Mouse (Mus musculus) cerebellum, adult 2 months (tissue): ENCODE measurements at regions not wholly inside any gene's neighbourhood (a gene's known extent, or its start where the extent isn't known, plus 50 kb on each side); places are given as distances from the start of the nearest gene placed in this dataset.

ENCODE experiments used
- DNase-seq, 2 experiments: peaks; one replicate each; pipeline ENCODE4 v3.0.0; 2021
- H3K27ac ChIP-seq: fragments of 200-500 bp; 2 replicates; pipeline ENCODE4 v1.5.1; 2012; ENCODE audit warnings: low read length, control low read depth, inconsistent platforms; ENCODE audit not compliant: insufficient read depth
- H3K27me3 ChIP-seq: fragments of 200-500 bp; 2 replicates; pipeline ENCODE4 v1.6.1; 2012; ENCODE audit warnings: inconsistent platforms, mild to moderate bottlenecking, low read length, moderate library complexity; ENCODE audit not compliant: control insufficient read depth, insufficient read depth
- H3K4me1 ChIP-seq: fragments of 200-500 bp; 2 replicates; pipeline ENCODE4 v1.6.1; 2011; ENCODE audit warnings: low read length; ENCODE audit not compliant: control insufficient read depth, insufficient read depth
- H3K4me3 ChIP-seq: fragments of 200-500 bp; replicated peaks from 2 replicates; pipeline ENCODE3; 2011; ENCODE audit warnings: mild to moderate bottlenecking, low read depth, low read length, control low read depth; ENCODE audit not compliant: insufficient read depth
- CTCF ChIP-seq: fragments of 200-500 bp; IDR thresholded peaks from 2 replicates; pipeline ENCODE4 v1.5.1; 2011; ENCODE audit warnings: low read depth, mild to moderate bottlenecking, control low read depth, low read length, moderate library complexity, borderline replicate concordance; ENCODE audit not compliant: insufficient read depth
- POLR2A ChIP-seq: fragments of 200-500 bp; IDR thresholded peaks from 2 replicates; pipeline ENCODE4 v1.6.1; 2011; ENCODE audit warnings: low read length, control low read depth, borderline replicate concordance; ENCODE audit not compliant: insufficient read depth
- WGBS: fragments of 180-500 bp; shearing (Covaris S2); methylation state at CpG from one replicate; pipeline ENCODE4 v1.1.7; 2018; 5-methylcytosine and 5-hydroxymethylcytosine counted together

DNA sequence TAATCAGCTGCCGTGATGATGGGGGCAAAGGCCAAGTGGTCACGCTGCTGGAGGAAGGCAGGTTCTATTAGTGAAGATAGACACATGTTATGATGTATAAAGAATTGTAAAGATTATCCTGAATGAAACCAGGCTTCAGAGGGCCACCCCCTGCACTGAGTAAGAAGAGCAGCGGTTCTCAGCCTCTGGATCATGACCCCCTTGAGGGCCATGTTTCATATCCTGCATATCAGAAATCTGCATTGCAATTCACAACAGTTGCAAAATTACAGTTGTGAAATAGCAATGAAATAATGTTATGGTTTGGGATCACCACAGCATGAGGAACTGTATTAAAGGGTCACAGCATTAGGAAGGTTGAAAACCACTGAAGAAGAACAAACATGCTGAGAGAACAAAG, 162.5 kb upstream of the Zranb2 start:
- Histone ChIP-seq H3K4me1 (no peaks in the 10 kb centered on the region), H3K27me3 (no peaks in the 10 kb centered on the region), H3K4me3 (no peak overlapping the region), H3K27ac (no peak overlapping the region)
- 91% methylated on average over 3 of the region's 3 CpGs for WGBS
- no peak for DNase-seq
- no peak for TF ChIP-seq CTCF
- TF ChIP-seq POLR2A = no peak

DNA sequence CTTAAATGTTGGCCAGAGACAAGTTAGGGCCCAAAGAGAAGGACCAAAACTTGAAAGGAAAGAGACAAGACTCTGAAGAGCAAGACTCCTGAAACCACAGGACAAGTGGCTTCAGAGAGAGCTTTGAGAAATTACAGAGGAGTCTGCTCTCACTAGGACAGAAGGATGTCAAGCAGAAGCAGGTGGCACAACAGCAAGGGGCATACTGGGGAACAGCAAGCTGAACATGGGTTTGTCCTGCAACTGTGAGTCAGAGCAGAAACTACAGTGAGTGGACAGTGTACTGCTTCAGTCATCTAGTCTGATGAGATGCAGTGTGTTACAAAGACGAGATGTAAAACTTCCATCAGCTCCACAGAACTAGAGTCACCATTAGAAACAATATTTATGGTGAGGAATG, 160.6 kb upstream of the Zranb2 start:
- DNase-seq = peak; percentile 47 to 68
- Histone ChIP-seq H3K4me3 (no peak overlapping the region), H3K27me3 (no peaks in the 10 kb centered on the region), H3K27ac (no peak overlapping the region), H3K4me1 (no peaks in the 10 kb centered on the region)
- no peak for TF ChIP-seq CTCF
- TF ChIP-seq POLR2A = no peak
- WGBS = 34% methylated on average over 1 of the region's 1 CpGs

DNA sequence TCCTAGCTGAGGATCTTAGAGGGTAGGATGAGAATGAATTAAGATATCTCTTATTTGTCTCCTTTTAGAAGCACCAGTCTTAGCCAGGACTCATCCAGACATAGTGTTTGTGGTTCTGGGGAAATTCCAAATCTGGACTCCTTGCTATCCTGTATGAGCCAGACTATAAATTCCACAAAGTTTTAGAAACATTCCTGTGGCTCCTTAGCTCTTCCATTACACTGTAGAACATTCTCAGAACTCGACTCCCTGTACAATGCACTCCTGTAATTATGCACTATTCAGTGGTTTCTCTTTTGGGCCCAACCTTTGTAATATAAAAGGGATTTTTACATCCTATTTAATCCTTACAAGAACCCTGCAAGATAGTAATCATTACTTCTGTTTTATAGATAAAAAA, 159.8 kb upstream of the Zranb2 start:
- DNase-seq = no peak
- no peak overlapping the region for H3K4me3 ChIP-seq
- no peak overlapping the region for H3K27ac ChIP-seq
- WGBS = 84% methylated on average over 1 of the region's 1 CpGs
- no peaks in the 10 kb centered on the region for H3K4me1 ChIP-seq
- no peaks in the 10 kb centered on the region for H3K27me3 ChIP-seq
- TF ChIP-seq CTCF = no peak
- TF ChIP-seq POLR2A = no peak

DNA sequence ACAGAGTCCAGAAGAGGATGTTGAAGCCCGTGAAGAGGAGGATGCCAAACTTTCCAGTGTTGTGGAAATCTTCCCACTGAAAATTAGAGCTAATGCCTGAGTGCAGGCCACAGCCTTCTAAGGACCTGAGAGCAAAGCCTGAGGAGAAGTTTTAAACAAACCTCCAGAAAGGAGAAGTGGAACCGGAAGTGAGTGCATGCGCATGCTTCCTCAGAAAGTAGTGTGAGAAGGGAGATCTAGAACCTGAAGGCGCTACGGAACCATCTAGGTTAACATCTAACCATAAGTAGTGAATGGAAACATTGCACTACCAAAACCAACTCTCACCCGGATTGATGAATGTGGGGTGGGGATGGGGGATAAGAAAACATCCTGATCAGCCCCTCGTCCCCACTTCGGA, 156.4 kb upstream of the Zranb2 start:
- WGBS = 97% methylated on average over 8 of the region's 8 CpGs
- TF ChIP-seq CTCF = no peak
- no peak for TF ChIP-seq POLR2A
- no peak for DNase-seq
- no peak overlapping the region for H3K4me3 ChIP-seq
- H3K27me3 ChIP-seq = no peaks in the 10 kb centered on the region
- no peak overlapping the region for H3K27ac ChIP-seq
- no peaks in the 10 kb centered on the region for H3K4me1 ChIP-seq

DNA sequence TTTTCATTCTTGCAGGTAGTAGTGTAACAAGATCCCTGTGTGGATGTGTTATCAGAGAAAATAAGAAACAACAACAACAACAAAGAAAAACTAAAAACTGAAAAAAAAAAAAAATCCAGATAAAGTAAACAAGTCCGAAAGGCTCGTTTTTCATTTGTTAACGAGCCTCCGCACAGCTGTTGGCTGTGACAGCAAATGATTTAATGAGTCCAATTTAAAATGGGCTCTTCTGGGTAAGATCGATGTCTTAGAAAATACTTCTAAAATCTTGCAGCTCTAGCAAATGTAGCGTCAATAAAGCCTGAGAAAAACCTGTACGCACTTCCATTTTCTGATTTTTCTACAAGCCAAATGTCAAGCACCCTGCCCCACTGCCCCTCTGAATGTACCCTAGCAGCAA, 155.8 kb upstream of the Zranb2 start:
- TF ChIP-seq POLR2A (no peak), CTCF (no peak)
- H3K4me3 ChIP-seq = no peak overlapping the region
- no peak for DNase-seq
- H3K27ac ChIP-seq = no peak overlapping the region
- WGBS = 89% methylated on average over 7 of the region's 7 CpGs
- H3K27me3 ChIP-seq = no peaks in the 10 kb centered on the region
- H3K4me1 ChIP-seq = no peaks in the 10 kb centered on the region

DNA sequence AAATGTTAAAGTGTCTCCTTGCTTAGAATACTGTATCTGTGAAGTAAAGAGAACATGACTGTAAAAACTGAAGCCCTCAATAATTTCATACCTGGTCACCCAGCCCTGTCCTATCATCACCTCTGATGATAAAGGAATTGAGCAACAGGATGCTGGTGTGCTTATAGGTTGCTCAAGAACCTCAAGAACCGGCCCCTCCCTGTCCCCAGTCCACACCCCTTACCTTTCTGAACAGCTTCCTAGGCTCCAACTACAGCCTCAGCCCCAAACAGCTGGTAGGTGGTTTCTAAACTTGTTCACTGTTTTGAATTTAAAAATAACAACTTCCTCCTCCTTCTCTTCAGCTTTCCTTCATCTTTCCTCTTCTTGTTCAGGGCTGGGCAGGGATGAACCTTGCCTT, 142.1 kb upstream of the Zranb2 start:
- TF ChIP-seq CTCF (no peak), POLR2A (no peak)
- WGBS = 84% methylated on average over 1 of the region's 1 CpGs
- Histone ChIP-seq H3K4me3 (no peak overlapping the region), H3K4me1 (no peaks in the 10 kb centered on the region), H3K27ac (no peak overlapping the region), H3K27me3 (no peaks in the 10 kb centered on the region)
- DNase-seq = no peak

DNA sequence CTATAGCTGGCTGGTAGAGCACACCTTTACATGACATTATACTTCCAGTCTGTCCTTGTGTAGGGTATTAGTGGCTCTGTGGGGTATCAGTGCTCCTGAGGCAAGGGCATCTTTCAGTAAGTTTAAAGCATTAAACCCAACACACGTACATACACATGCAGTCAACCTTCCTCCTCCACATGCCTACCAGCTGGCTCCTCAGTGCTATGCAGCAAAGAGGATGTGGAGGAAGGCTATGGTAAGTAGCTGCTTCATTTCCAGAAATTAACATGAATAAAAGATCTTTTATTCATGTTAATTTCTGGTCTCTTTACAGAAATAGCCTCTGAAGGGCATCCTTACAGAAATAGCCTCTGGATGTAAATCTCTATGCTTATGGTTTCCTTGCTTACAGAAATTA, 140.1 kb upstream of the Zranb2 start:
- TF ChIP-seq POLR2A (no peak), CTCF (no peak)
- H3K27ac ChIP-seq = no peak overlapping the region
- no peaks in the 10 kb centered on the region for H3K27me3 ChIP-seq
- no peak for DNase-seq
- no peak overlapping the region for H3K4me3 ChIP-seq
- WGBS = 70% methylated on average over 1 of the region's 1 CpGs
- H3K4me1 ChIP-seq = no peaks in the 10 kb centered on the region

DNA sequence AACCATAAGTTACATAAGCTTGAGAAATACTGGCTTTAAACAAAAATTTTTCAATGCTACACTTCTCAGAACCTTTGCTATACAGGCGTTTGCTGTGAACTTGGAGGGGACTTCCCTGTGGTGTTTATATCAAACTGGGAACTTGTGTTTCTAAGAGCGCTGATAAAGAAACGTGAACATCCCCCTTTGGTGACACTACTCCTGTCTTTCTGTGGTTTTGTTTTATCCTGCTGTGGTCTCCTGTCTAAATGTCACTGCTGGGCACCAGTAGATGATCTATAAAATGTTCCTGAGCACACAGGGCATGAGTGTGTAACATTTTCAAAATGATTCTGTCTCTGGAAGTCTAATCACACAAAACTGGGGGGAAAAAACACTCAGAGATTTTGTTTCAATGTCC, 134.1 kb upstream of the Zranb2 start:
- DNase-seq = no peak
- WGBS = 72% methylated on average over 3 of the region's 3 CpGs
- Histone ChIP-seq H3K27ac (no peak overlapping the region), H3K4me3 (no peak overlapping the region), H3K4me1 (no peaks in the 10 kb centered on the region), H3K27me3 (no peaks in the 10 kb centered on the region)
- TF ChIP-seq POLR2A (no peak), CTCF (no peak)
